Mouse (Mus musculus): ENCODE results near the gene Med13l.

DNA sequence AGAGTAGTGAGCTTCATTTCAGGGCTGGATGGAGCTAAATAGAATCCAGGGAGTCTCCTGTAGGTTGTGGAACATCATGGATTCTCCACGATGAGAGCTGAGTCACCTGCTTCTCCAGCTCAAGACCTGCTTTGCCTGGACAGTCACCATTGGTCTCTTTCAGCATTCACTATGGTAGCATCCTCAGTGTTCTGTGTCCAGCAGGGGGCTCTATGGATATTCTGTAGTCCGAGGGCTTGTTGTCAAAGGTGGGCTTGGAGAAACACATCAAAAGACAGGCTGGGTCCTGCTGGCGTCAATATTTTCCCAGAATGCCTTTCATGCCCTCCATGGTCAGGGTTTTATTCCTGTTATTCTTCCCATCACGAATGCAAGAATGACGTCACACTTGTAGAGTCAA is 251.2 kb downstream of the Med13l start:
- TF ChIP-seq CTCF (IDR thresholded peaks at IDR 0.05; ENCODE audit: borderline replicate concordance, control insufficient read depth, extremely low read depth, insufficient read depth, low read length, poor library complexity) (no peak), POLR2A (IDR thresholded peaks at IDR 0.05; ENCODE audit: control insufficient read depth, extremely low read depth, insufficient read depth, low read length, poor library complexity) (no peak)
